Mouse (Mus musculus) lung, adult 2 months (tissue): ENCODE measurements around the gene Srek1.

Experiments used
- CTCF ChIP-seq: fragments of 200-500 bp; IDR thresholded peaks from 2 replicates; pipeline ENCODE4 v1.5.1; 2011; ENCODE audit warnings: mild to moderate bottlenecking, low read length, control low read depth; ENCODE audit not compliant: insufficient read depth
- POLR2A ChIP-seq: fragments of 200-500 bp; IDR thresholded peaks from 2 replicates; pipeline ENCODE4 v1.6.1; 2011; ENCODE audit warnings: low read depth, mild to moderate bottlenecking, control low read depth, low read length, borderline replicate concordance; ENCODE audit errors: extremely low read depth

DNA sequence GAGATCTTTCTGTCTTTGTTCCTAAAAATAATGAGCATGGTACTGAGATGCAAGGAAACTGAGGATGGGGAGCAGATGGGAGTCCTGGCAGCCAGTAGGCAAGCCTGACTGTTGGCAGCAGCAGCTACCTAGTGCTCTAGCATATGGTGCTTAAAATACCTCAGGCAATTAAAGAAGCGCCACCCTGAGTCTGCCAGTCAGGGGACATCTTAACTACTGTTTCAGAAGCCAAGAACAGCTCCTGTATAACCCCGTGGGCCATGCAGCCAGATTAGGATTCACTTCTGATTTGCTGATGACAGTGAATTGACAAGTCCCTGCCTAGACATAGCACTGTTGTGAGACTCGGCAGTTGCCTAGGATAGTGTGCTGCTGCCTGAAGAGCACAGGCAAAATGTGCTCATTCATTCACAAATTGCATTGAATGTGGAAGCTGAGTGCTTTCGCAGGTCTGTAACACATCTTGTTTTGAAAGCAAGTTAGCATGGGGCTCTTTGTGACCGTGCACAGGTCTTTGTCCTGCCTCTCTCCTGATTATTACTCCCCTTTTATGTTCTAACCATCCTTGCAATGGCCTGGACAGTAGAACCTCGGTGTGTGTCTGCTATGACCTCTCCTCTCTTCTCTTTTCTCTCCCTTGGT, 31.9 kb upstream of the Srek1 start:
- TF ChIP-seq CTCF (no peak), POLR2A (no peak)
